Mouse (Mus musculus) erythroblast, adult 5-6 weeks (primary cell): Measurements from ENCODE around the gene Arhgap40. TPM values are rescaled to one million over a fixed set of nuclear protein-coding genes. Genes with fewer than 3 reads are reported as not detected.

Source experiments
- ATAC-seq: replicated peaks from 2 replicates; pipeline ENCODE4 v1.8.0; 2016; ENCODE audit warnings: moderate number of reproducible peaks, mild to moderate bottlenecking, moderate TSS enrichment, inconsistent platforms; ENCODE audit not compliant: poor library complexity, low FRiP score, severe bottlenecking
- total RNA-seq, 2 experiments: library from RNA; stranded (forward) in 1 of 2; stranded (reverse) in 1 of 2; fragments of 150-400 nt in 1 of 2; fragments of 200-764, 138-1000 nt in 1 of 2; gene quantifications; 2 replicates each; pipeline versions ENCODE4 v1.2.3 to v1.2.4; 2015 to 2017; ENCODE audit warnings: low replicate concordance in 2 of 2

The Arhgap40 gene
- total RNA-seq, 2 experiments from 2014 or later: not detected

GRCm38 (mm10) chr2:158545266-158545665 lies 32.7 kb downstream of the Arhgap40 start:
- ATAC-seq: no peak

GRCm38 (mm10) chr2:158546751-158547150 lies 34.2 kb downstream of the Arhgap40 start:
- ATAC-seq: peak; percentile 44; the same call in 1 of the 2 replicates

- peak; percentile 75 for ATAC-seq
These were observed 37.5 kb downstream of the Arhgap40 start for GRCm38 (mm10) chr2:158550067-158550466.

- ATAC-seq: no peak
These were observed 41.8 kb downstream of the Arhgap40 start for GRCm38 (mm10) chr2:158554366-158554765.

- no peak for ATAC-seq
These were observed 42.7 kb downstream of the Arhgap40 start for GRCm38 (mm10) chr2:158555252-158555651.

GRCm38 (mm10) chr2:158555812-158556211 lies 43.2 kb downstream of the Arhgap40 start:
- no peak for ATAC-seq

GRCm38 (mm10) chr2:158556225-158556624 lies 43.6 kb downstream of the Arhgap40 start:
- ATAC-seq: peak; percentile 77

GRCm38 (mm10) chr2:158556750-158557149 lies 44.2 kb downstream of the Arhgap40 start:
- ATAC-seq: no peak

GRCm38 (mm10) chr2:158559945-158560344 lies 47.3 kb downstream of the Arhgap40 start:
- no peak for ATAC-seq

GRCm38 (mm10) chr2:158560801-158561200 lies 48.2 kb downstream of the Arhgap40 start:
- ATAC-seq: no peak

- no peak for ATAC-seq
These were observed 49.0 kb downstream of the Arhgap40 start for GRCm38 (mm10) chr2:158561371-158562144.

- ATAC-seq: no peak
These were observed 58.0 kb downstream of the Arhgap40 start for GRCm38 (mm10) chr2:158570421-158571081.

GRCm38 (mm10) chr2:158579979-158580378 lies 67.4 kb downstream of the Arhgap40 start:
- ATAC-seq: no peak

GRCm38 (mm10) chr2:158584621-158585358 lies 72.2 kb downstream of the Arhgap40 start:
- ATAC-seq: no peak

GRCm38 (mm10) chr2:158588524-158589271 lies 76.1 kb downstream of the Arhgap40 start:
- ATAC-seq: no peak

GRCm38 (mm10) chr2:158590495-158590894 lies 77.9 kb downstream of the Arhgap40 start:
- ATAC-seq: no peak

GRCm38 (mm10) chr2:158591286-158591685 lies 78.7 kb downstream of the Arhgap40 start:
- ATAC-seq: no peak

GRCm38 (mm10) chr2:158593371-158593770 lies 80.8 kb downstream of the Arhgap40 start:
- ATAC-seq: no peak

GRCm38 (mm10) chr2:158595103-158595502 lies 82.5 kb downstream of the Arhgap40 start:
- ATAC-seq: no peak

- no peak for ATAC-seq
These were observed 83.0 kb downstream of the Arhgap40 start for GRCm38 (mm10) chr2:158595577-158595976.
